Mouse (Mus musculus) forebrain, postnatal 0 days (tissue): ENCODE data around the gene Sphk2. TPM values are rescaled to one million over a fixed set of nuclear protein-coding genes. Genes with fewer than 3 reads are reported as not detected.

Source experiments
- ATAC-seq: fragments of 200-750 bp; cut with Nextera tagmentation; 2 replicates; pipeline ENCODE4 v1.8.0; 2017; ENCODE audit warnings: mild to moderate bottlenecking, moderate library complexity
- DNase-seq: peaks from one replicate; pipeline ENCODE4 v3.0.0-alpha.2; 2015
- H3K27ac ChIP-seq: fragments of 300-500 bp; sonication (generic); 2 replicates; pipeline ENCODE4 v1.5.1; 2014; ENCODE audit warnings: low read depth, mild to moderate bottlenecking, antibody characterized with exemption, low read length, moderate library complexity, mixed read lengths
- H3K27me3 ChIP-seq: fragments of 300-500 bp; sonication (generic); 2 replicates; pipeline ENCODE4 v1.6.1; 2014; ENCODE audit warnings: mild to moderate bottlenecking, low read length, mixed read lengths; ENCODE audit not compliant: insufficient read depth
- H3K36me3 ChIP-seq: fragments of 300-500 bp; sonication (generic); 2 replicates; pipeline ENCODE4 v1.6.1; 2014; ENCODE audit warnings: mild to moderate bottlenecking, moderate library complexity; ENCODE audit not compliant: insufficient read depth
- H3K4me1 ChIP-seq: fragments of 300-500 bp; sonication (generic); 2 replicates; pipeline ENCODE4 v1.6.1; 2014; ENCODE audit warnings: antibody characterized with exemption; ENCODE audit not compliant: insufficient read depth
- H3K4me2 ChIP-seq: fragments of 300-500 bp; sonication (generic); 2 replicates; pipeline ENCODE4 v1.6.1; 2014; ENCODE audit warnings: low read depth, mild to moderate bottlenecking, moderate library complexity
- H3K4me3 ChIP-seq: fragments of 300-500 bp; sonication (generic); 2 replicates; pipeline ENCODE4 v1.5.1; 2014; ENCODE audit warnings: low read depth, low read length, mixed read lengths
- H3K9ac ChIP-seq: fragments of 300-500 bp; sonication (generic); 2 replicates; pipeline ENCODE4 v1.6.1; 2014; ENCODE audit warnings: mild to moderate bottlenecking
- H3K9me3 ChIP-seq: fragments of 300-500 bp; sonication (generic); 2 replicates; pipeline ENCODE4 v1.6.1; 2016; ENCODE audit warnings: low read length
- CTCF ChIP-seq: sonication (generic); IDR thresholded peaks from 2 replicates; pipeline ENCODE4 v1.5.1; 2016; ENCODE audit warnings: antibody characterized with exemption, control low read depth, low read depth
- WGBS: fragments of 180-500 bp; shearing (Covaris S2); extraction: QIAGEN DNeasy Blood & Tissue Kit; methylation state at CpG from one replicate; pipeline ENCODE4 v1.1.7; 2014; 5-methylcytosine and 5-hydroxymethylcytosine counted together
- polyA plus RNA-seq: library from polyadenylated mRNA; unstranded; fragments of >200 nt; fragmentation: Nextera tagmentation; extraction: Ambion mirVana; gene quantifications from 2 replicates; pipeline ENCODE4 v1.2.1, GENCODE M21; 2015
- total RNA-seq: library from RNA; depleted of rRNA; stranded (reverse); fragments of >200 nt; gene quantifications from 2 replicates; pipeline ENCODE4 v1.2.3, GENCODE M21; 2014; rRNA removed

The Sphk2 gene
- total and polyA plus RNA-seq, 2 experiments from 2014 or later: 18.7 to 19.6 TPM

DNA sequence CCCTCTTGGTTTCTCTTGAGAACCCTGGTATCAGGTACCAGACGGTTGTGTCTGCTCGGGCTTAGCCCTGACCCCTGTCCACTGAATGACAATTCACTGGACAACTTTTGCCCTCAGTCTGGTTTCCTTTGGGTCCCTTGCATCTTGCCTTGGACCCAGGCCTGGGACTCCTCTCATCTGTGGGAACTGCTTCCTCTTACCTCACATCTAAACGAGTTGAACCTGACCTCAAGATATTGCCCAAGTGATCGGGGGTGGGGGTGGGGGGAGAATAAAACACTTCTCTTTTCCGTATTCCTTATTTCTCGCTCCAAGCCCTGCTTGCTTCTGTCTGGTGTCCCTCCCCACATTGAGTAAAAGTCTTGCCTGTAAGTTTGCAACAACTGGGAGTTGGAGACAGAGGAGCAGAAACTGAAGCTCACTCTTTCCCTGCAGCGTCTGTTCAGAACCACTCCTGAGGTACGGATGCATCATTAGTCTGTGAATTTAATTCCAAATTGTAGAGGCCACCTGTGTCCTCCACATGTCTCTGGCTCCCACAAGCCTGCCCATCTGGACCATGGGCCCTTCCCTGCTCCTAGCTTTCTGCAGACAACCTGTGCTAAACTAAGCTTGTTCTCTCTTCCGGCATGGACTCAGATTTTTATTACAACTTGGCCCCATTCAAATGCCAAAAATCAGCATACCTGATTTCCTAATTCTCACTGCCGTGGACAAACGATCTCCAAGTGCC lies 56.9 kb downstream of the Sphk2 start:
- no peaks in the 10 kb centered on the region for H3K4me1 ChIP-seq
- 78% methylated on average over 11 of the region's 11 CpGs for WGBS
- H3K9ac ChIP-seq: no peak overlapping the region
- ATAC-seq: no peak
- no peak for TF ChIP-seq CTCF
- no peaks in the 10 kb centered on the region for H3K36me3 ChIP-seq
- DNase-seq: no peak
- no peak overlapping the region for H3K4me2 ChIP-seq
- H3K9me3 ChIP-seq: no peaks in the 10 kb centered on the region
- no peak overlapping the region for H3K27ac ChIP-seq
- H3K27me3 ChIP-seq: no peaks in the 10 kb centered on the region
- H3K4me3 ChIP-seq: no peak overlapping the region

Other genes with a start within 250 kb of the Sphk2 start
Only the 30 nearest of the 32 such genes appear.
- gene Dhdh, start 229.2 kb downstream of the Sphk2 start, total RNA-seq: 3.5 and 4.9 TPM in 2 replicates
- gene Dhdh, start 229.2 kb downstream of the Sphk2 start, polyA plus RNA-seq: 1.9 and 3.6 TPM in 2 replicates
- gene Nucb1, start 207.6 kb downstream of the Sphk2 start, total RNA-seq: 76.8 and 107 TPM in 2 replicates
- 103 and 122 TPM in 2 replicates for gene Nucb1, start 207.6 kb downstream of the Sphk2 start, polyA plus RNA-seq
- gene Ppp1r15a, start 191.7 kb downstream of the Sphk2 start, total RNA-seq: 17.1 and 23.8 TPM in 2 replicates
- 23.9 and 26.3 TPM in 2 replicates for gene Ppp1r15a, start 191.7 kb downstream of the Sphk2 start, polyA plus RNA-seq
- 1.2 and 2.9 TPM in 2 replicates for gene Plekha4, start 191.7 kb downstream of the Sphk2 start, total RNA-seq
- gene Plekha4, start 191.7 kb downstream of the Sphk2 start, polyA plus RNA-seq: 1.2 and 1.8 TPM in 2 replicates
- not detected in 2 replicates for gene Hsd17b14, start 163.1 kb downstream of the Sphk2 start, total RNA-seq
- gene Hsd17b14, start 163.1 kb downstream of the Sphk2 start, polyA plus RNA-seq: 0.13 and 0.63 TPM in 2 replicates
- gene Bcat2, start 147.8 kb downstream of the Sphk2 start, total RNA-seq: 13.7 and 14.2 TPM in 2 replicates
- gene Bcat2, start 147.8 kb downstream of the Sphk2 start, polyA plus RNA-seq: 17.7 and 20.2 TPM in 2 replicates
- gene Fgf21, start 102.5 kb downstream of the Sphk2 start, total RNA-seq: not detected in 2 replicates
- gene Fgf21, start 102.5 kb downstream of the Sphk2 start, polyA plus RNA-seq: not detected in 2 replicates
- 0.08 and 0.29 TPM in 2 replicates for gene Fut1, start 100.7 kb downstream of the Sphk2 start, total RNA-seq
- gene Fut1, start 100.7 kb downstream of the Sphk2 start, polyA plus RNA-seq: not detected in 2 replicates
- 0.08 and 0.14 TPM in 2 replicates for gene Izumo1, start 96.2 kb downstream of the Sphk2 start, total RNA-seq
- not detected in 2 replicates for gene Izumo1, start 96.2 kb downstream of the Sphk2 start, polyA plus RNA-seq
- 26.5 and 37.4 TPM in 2 replicates for gene Rasip1, start 90.5 kb downstream of the Sphk2 start, total RNA-seq
- 22.8 and 27.2 TPM in 2 replicates for gene Rasip1, start 90.5 kb downstream of the Sphk2 start, polyA plus RNA-seq
- 2.2 and 2.8 TPM in 2 replicates for gene Mamstr, start 78.0 kb downstream of the Sphk2 start, total RNA-seq
- 2.6 TPM in 2 replicates for gene Mamstr, start 78.0 kb downstream of the Sphk2 start, polyA plus RNA-seq
- gene Fut2, start 51.6 kb downstream of the Sphk2 start, total RNA-seq: 0.15 TPM in 1 of 2 replicates, not detected in the other
- 0.06 and 0.13 TPM in 2 replicates for gene Fut2, start 51.6 kb downstream of the Sphk2 start, polyA plus RNA-seq
- 0.23 and 0.33 TPM in 2 replicates for gene Ntn5, start 34.0 kb downstream of the Sphk2 start, total RNA-seq
- gene Ntn5, start 34.0 kb downstream of the Sphk2 start, polyA plus RNA-seq: 0.47 and 0.79 TPM in 2 replicates
- gene Sec1, start 23.6 kb downstream of the Sphk2 start, total RNA-seq: 0.52 and 0.62 TPM in 2 replicates
- gene Sec1, start 23.6 kb downstream of the Sphk2 start, polyA plus RNA-seq: 0.18 and 0.34 TPM in 2 replicates
- gene Car11, start 18.2 kb downstream of the Sphk2 start, total RNA-seq: 104 and 122 TPM in 2 replicates
- gene Car11, start 18.2 kb downstream of the Sphk2 start, polyA plus RNA-seq: 92.1 and 102 TPM in 2 replicates
- 9.0 and 11.7 TPM in 2 replicates for gene Dbp, start 12.9 kb downstream of the Sphk2 start, total RNA-seq
- gene Dbp, start 12.9 kb downstream of the Sphk2 start, polyA plus RNA-seq: 6.4 and 6.6 TPM in 2 replicates
- gene Rpl18, start 2.5 kb downstream of the Sphk2 start, total RNA-seq: 891 and 1,057 TPM in 2 replicates
- 517 and 655 TPM in 2 replicates for gene Rpl18, start 2.5 kb downstream of the Sphk2 start, polyA plus RNA-seq
- 0.31 and 0.33 TPM in 2 replicates for gene Fam83e, start 3.2 kb upstream of the Sphk2 start, total RNA-seq
- 0.09 TPM in 1 of 2 replicates, not detected in the other for gene Fam83e, start 3.2 kb upstream of the Sphk2 start, polyA plus RNA-seq
- gene Spaca4, start 7.8 kb upstream of the Sphk2 start, total RNA-seq: not detected in 2 replicates
- not detected in 2 replicates for gene Spaca4, start 7.8 kb upstream of the Sphk2 start, polyA plus RNA-seq
- gene Lmtk3, start 65.7 kb upstream of the Sphk2 start, total RNA-seq: 128 and 144 TPM in 2 replicates
- 8.9 and 12.5 TPM in 2 replicates for gene Lmtk3, start 65.7 kb upstream of the Sphk2 start, polyA plus RNA-seq
- 6.5 and 8.9 TPM in 2 replicates for gene Sult2b1, start 66.7 kb upstream of the Sphk2 start, total RNA-seq
- gene Sult2b1, start 66.7 kb upstream of the Sphk2 start, polyA plus RNA-seq: 9.6 and 10.0 TPM in 2 replicates
- 253 and 270 TPM in 2 replicates for gene Cyth2, start 96.6 kb upstream of the Sphk2 start, total RNA-seq
- gene Cyth2, start 96.6 kb upstream of the Sphk2 start, polyA plus RNA-seq: 282 and 317 TPM in 2 replicates
- gene Kcnj14, start 106.8 kb upstream of the Sphk2 start, total RNA-seq: 0.54 and 1.00 TPM in 2 replicates
- gene Kcnj14, start 106.8 kb upstream of the Sphk2 start, polyA plus RNA-seq: 0.48 and 1.1 TPM in 2 replicates
- gene Grwd1, start 112.9 kb upstream of the Sphk2 start, total RNA-seq: 39.3 and 41.8 TPM in 2 replicates
- gene Grwd1, start 112.9 kb upstream of the Sphk2 start, polyA plus RNA-seq: 55.9 and 60.7 TPM in 2 replicates
- gene Kdelr1, start 154.8 kb upstream of the Sphk2 start, total RNA-seq: 129 TPM in 2 replicates
- 45.8 and 49.6 TPM in 2 replicates for gene Kdelr1, start 154.8 kb upstream of the Sphk2 start, polyA plus RNA-seq
- 9.0 and 12.9 TPM in 2 replicates for gene Grin2d, start 160.4 kb upstream of the Sphk2 start, total RNA-seq
- gene Grin2d, start 160.4 kb upstream of the Sphk2 start, polyA plus RNA-seq: 1.9 and 3.4 TPM in 2 replicates
- 0.31 TPM in 1 of 2 replicates, not detected in the other for gene Syngr4, start 178.7 kb upstream of the Sphk2 start, total RNA-seq
- gene Syngr4, start 178.7 kb upstream of the Sphk2 start, polyA plus RNA-seq: 0.40 TPM in 2 replicates
- gene Tmem143, start 178.9 kb upstream of the Sphk2 start, total RNA-seq: 22.1 and 29.7 TPM in 2 replicates
- 4.9 and 5.7 TPM in 2 replicates for gene Tmem143, start 178.9 kb upstream of the Sphk2 start, polyA plus RNA-seq
- gene Emp3, start 203.4 kb upstream of the Sphk2 start, total RNA-seq: 10.0 and 22.7 TPM in 2 replicates
- gene Emp3, start 203.4 kb upstream of the Sphk2 start, polyA plus RNA-seq: 24.9 and 33.7 TPM in 2 replicates
- gene Ccdc114, start 206.1 kb upstream of the Sphk2 start, total RNA-seq: 4.3 and 5.8 TPM in 2 replicates
- gene Ccdc114, start 206.1 kb upstream of the Sphk2 start, polyA plus RNA-seq: 3.1 and 5.1 TPM in 2 replicates